Mouse (Mus musculus): ENCODE results near the gene Galr3.

DNA sequence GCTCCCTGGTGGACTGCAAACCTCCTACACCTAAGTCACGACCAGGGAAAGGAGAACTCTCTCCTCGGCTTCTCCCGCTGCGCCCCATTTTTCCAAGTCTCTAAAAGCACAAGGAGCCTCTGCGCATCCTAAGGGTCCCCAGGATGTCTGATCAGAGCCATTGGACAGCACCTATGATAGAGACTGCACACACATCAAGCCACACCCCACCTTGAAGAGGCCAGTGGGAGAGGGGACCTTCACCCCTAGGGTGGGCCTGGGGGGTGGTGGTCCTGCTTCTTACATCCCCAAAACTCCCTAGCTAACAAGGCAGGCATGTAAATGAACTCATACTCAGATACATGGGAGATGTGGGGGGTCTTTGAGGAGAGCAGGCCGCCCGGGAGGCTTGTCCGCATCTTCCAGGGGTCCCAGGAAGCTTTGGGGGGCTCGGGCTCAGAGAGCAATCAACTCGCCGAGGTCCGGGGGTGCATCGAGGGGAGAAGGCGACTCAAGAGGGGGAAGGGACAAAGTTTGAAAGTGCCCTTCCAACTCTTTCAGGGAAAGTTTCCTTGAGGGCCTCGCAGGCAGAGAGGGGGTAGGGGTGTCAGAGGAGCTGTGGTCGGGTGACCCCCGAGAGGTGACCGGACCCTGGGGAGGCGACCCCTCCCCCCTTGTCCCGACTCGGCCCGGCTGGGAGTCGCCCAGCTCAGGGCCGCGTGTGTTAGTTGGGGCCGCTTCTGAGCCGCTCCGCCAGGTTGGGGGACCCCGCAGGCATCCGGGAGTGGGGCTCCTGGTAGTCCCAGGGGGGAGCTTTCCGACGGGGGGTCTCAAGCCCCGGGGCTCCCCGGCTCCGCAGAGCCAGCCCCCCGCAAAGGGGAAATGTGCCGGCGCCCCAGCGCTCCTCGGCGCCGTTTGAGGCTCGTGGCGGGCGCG lies 14.1 kb upstream of the Galr3 start:
- TF ChIP-seq CTCF (IDR thresholded peaks at IDR 0.05 in 2 of 3, conservative IDR thresholded peaks at IDR 0.05 in 1 of 3; ENCODE audit: control insufficient read depth in 1 of 3, insufficient read depth in 1 of 3, low read depth in 2 of 3, low read length in 3 of 3, poor library complexity in 1 of 3, severe bottlenecking in 1 of 3) (no peak), POLR2A (IDR thresholded peaks at IDR 0.05; ENCODE audit: control insufficient read depth in 1 of 2, insufficient read depth in 1 of 2, low read depth in 1 of 2, low read length in 2 of 2, poor library complexity in 1 of 2) (no peak), ZNF384 (IDR thresholded peaks at IDR 0.05; ENCODE audit: low read depth, low read length) (no peak), EP300 (IDR thresholded peaks at IDR 0.05; ENCODE audit: low read depth in 1 of 2, low read length in 2 of 2) (no peak), GABPA (IDR thresholded peaks at IDR 0.05; ENCODE audit: low read depth, low read length) (no peak), KAT2A (conservative IDR thresholded peaks at IDR 0.05; ENCODE audit: low read depth, low read length) (no peak), UBTF (IDR thresholded peaks at IDR 0.05; ENCODE audit: borderline replicate concordance, insufficient read depth, low read depth, low read length) (no peak), JUND (IDR thresholded peaks at IDR 0.05; ENCODE audit: low read depth, low read length) (no peak), MYC (IDR thresholded peaks at IDR 0.05; ENCODE audit: low read depth, low read length) (no peak), TCF12 (IDR thresholded peaks at IDR 0.05; ENCODE audit: low read depth, low read length) (no peak), ZC3H11A (IDR thresholded peaks at IDR 0.05; ENCODE audit: low read depth, low read length) (no peak), GATA1 (IDR thresholded peaks at IDR 0.05; ENCODE audit: low read depth, low read length) (no peak)
